Mouse (Mus musculus): ENCODE measurements around the gene Armc8.

Armc8 gene

DNA sequence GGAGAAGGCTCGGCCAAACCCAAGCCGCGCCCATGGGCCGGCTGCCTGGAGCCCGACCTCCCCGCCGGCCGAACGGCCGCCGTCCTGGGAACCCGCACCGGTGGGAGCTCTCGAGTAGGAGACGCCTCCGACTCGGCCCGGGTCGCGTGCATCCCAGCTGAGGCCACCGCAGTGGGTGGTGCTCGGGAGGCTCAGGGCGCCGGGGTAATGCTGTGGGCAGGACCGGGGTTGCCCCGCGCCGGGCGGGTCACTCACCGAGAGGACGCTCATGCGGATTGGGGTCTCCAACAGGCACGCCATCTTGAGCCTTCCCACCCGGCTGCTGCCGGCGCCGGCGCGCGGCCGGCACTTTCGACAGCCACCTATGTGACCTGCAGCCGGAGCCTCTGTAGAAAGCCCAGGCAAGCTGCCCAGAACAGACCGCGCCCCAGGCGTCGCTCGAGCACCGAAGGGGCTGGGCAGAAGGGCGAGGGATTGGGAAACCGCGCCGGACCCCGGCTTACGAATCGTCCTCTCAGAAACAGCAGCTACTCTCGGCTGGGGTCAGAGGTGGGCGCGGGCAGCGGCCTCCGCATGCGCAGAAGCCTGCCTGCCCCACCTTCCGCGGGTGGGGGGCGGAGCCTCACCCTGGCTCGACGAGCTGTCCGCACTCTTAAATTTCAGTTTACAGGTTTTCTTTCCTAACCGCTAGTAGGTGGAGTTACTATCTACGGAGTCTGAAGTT lies at the start of gene Armc8:
Gene Armc8, minus strand, starts transcription at position 553 of the 724 bp plus-strand sequence.
- TF ChIP-seq GATA4 (IDR thresholded peaks at IDR 0.05; ENCODE audit: insufficient replicate concordance, low read length): peak; percentile 16; the same call in 1 of the 2 replicates

DNA sequence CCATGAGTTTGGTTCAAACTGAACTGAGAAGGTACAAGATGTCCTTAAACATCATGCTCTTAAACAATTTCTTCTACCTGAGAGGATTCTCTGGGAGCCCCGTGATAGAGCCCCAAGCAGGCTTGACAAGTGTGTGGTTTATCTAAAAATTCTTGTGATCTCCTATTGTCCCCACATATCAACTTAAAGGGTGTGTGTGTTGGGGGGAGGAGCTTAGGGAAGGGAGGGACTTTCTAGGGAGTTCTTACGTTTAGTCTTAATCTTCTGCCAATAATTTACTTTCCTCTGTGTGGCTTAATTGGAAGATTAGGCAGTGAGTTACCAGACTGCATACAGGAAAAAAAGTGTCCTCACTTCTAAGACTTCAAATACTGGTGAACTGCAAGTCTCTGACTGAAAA lies 43.5 kb upstream of the Armc8 start, which contains the start of gene A4gnt:
Gene A4gnt, plus strand, starts transcription at position 301 of the 400 bp plus-strand sequence.
- TF ChIP-seq GATA4 (IDR thresholded peaks at IDR 0.05; ENCODE audit: insufficient replicate concordance, low read length): no peak

DNA sequence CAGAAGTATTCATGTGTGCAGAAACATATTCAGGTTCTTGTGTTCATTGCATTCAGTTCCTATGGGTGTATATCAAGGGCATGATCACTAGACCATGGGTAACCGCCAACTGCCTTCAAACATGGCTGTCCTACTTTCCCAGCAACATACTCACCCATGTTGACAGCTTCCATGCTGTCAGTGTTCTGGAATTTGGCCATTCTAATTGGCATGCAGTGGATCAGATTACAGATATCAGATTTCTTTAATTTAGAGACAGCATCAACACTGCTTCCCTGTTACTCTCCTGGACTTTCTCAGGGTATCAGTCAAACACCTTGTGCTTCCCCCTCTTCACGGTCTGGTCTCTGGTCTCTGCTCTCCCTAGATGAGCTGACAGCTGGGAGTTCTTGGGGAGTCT lies 34.9 kb upstream of the Armc8 start:
- TF ChIP-seq GATA4 (IDR thresholded peaks at IDR 0.05; ENCODE audit: insufficient replicate concordance, low read length): no peak

DNA sequence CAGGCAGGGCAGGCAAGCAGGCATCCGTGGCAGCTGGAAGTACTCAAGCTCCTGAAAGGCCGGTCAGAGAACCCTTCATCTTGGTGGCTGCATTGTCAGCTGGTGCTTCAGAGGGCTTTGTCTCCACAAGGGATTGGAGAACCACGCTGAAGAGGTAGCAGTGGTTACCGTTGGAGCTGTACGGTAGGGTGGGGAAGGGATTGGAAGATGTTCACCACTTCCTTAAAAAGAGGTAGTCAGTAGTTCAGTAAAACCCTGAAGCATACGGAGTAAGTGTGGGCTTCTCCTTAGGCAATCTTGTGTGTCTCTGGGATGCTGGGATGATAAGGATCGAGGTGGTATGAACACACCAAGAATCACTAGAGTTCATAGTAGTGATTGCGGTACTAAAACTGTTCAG lies 22.4 kb upstream of the Armc8 start:
- no peak for TF ChIP-seq GATA4 (IDR thresholded peaks at IDR 0.05; ENCODE audit: insufficient replicate concordance, low read length)

DNA sequence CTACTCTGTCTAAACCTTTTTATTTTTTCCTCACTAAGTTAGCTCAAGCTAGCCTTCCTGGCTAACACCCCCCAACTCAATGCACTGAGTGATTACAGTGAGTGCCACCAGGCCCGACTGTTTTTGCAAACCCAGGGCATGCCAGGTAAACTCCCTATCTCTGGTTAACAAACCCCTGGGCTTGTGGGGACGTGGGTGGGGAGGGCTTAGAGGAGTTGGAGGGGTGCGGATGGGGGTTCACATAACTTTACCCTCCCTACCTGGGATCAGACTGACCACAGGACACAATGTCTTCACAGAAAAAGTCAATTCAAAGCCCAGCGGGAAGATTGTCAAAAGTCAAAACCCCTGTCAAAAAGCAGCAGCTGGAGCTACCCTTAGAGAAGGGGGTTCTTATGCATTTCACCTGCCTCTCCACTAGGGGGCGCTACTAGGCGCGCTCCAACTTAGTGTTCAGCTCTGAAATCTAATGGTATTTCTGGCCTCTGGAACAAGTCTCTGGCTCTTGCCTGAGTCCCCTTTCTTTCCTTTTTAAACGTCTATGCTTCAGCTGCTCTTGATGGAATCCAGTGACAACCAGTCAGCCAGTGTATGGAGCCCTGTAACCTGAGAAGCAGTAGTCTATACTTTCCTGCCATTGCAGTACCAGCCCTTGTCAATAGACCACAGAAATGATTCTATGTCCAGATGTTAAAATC lies 19.0 kb upstream of the Armc8 start:
- no peak for TF ChIP-seq GATA4 (IDR thresholded peaks at IDR 0.05; ENCODE audit: insufficient replicate concordance, low read length)

DNA sequence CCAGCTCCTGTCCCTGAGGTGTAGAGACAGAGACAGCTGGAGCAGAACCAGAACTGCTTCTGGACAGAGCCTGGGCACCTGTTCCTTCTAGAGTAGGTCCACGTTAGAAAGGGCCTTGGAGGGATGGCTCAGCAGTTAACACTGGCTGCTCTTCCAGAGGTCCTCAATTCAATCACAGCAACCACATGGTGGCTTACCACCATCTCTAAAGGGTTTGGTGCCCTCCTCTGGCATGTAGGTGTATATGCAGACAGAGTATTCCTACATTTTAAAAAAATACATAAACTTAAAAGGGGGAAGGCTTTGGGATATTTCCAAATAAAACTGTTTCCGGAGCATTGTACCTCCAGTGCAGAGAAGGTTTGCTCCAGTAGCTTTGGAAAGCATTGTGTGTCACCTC lies 12.0 kb upstream of the Armc8 start:
- no peak for TF ChIP-seq GATA4 (IDR thresholded peaks at IDR 0.05; ENCODE audit: insufficient replicate concordance, low read length)

DNA sequence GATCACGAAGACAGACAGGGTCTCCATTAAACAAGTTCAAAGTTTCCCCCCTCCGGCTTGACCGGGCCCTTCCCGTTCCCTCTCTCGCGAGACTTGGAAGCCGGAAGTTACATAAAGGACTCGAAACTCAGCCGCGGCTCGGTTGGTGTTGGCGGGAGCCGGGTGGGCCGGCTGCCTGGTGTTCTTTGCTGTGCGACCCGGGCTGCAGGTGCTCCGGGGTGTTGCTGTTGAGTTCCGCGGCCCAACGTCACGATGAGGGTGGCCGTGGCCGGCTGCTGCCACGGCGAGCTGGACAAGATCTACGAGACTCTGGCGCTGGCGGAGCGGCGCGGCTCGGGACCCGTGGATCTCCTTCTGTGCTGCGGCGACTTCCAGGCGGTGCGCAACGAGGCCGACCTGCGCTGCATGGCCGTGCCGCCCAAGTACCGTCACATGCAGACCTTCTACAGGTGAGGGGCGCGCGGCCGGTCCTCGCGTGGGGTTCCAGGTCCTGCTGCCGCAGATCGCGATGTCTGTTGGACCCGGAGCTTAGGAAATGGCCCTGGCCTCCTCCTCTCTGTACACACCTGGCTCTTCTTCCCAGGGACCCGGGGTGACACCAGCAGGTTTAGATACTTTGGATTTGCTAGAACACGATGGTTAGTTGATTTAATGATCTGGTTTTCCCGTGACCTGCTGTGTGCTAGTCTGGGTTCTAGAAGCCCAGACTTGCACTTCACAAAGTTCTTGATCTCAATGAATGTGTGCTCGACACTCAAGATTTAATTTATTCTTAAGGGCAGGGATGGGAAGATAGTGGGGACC lies 7.2 kb upstream of the Armc8 start, which contains the start of gene Dbr1:
Gene Dbr1, plus strand, starts transcription at position 123 of the 804 bp plus-strand sequence.
- no peak for TF ChIP-seq GATA4 (IDR thresholded peaks at IDR 0.05; ENCODE audit: insufficient replicate concordance, low read length)

DNA sequence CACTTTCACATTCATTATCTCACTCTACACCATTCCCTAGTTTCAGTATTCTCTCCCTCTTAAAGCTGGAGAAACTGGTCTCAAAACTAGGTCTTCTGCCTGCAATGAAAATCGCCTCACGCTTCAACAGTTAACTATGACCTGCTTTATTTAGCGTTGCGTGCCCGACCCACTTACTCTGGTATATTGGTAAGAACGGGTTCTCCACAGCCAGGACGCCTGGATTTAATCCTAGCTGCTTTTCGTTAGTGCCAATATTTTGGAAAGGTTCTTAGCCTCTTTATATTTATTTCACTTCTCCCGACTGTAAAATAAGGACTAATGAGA lies 335 bp upstream of the Armc8 start:
- no peak for TF ChIP-seq GATA4 (IDR thresholded peaks at IDR 0.05; ENCODE audit: insufficient replicate concordance, low read length)

DNA sequence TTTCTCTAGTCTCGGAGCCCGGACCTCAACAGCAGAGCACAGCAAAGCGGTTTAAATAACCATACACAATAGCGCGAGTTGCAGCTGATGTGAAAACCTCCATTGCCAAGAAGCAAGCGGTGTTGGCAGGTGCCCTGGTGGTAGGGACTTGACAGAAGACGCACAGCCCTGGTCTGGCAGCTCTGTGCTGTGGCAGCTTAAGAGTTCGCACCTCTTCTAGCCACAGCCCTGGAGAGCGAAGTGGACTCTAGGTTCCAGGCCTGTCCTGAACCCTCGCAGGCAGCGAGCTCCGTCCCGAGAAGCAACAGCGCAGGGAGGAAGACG lies 714 bp downstream of the Armc8 start:
- TF ChIP-seq GATA4 (IDR thresholded peaks at IDR 0.05; ENCODE audit: insufficient replicate concordance, low read length): no peak

DNA sequence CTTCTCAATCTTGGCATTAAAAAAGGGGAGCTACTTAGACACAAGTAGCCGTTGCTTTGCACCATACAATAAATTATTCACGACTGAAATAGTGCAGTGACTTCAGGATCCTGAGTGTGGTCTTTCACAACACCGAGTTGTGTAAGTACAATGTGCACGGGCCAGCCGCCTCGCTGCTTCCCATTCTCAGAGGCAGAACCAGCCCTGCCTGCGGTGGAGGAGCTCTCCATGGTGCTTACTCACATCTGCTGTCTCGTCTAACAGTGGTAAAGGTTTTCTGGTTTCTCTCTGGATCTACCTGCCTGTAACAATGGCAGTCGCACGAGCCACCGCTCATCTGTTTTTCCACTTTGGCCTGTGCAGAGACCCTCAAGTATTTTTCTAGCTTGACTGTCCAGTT lies 5.0 kb downstream of the Armc8 start:
- TF ChIP-seq GATA4 (IDR thresholded peaks at IDR 0.05; ENCODE audit: insufficient replicate concordance, low read length): no peak

DNA sequence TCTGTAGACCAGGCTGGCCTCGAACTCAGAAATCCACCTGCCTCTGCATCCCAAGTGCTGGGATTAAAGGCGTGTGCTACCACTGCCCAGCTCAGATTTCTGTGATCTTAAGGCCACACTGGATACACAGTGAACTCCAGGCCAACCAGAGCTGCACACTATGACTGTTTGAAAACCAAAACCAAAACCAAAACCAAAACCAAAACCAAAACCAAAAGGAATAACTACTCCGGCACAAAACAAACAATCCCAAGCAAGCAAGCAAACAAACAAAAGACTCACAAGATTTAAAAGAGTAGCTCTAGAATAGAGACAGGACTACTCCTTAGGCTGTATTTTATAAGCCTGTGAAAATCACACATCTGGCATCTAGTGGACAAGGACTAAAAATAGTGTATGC lies 8.3 kb downstream of the Armc8 start:
- no peak for TF ChIP-seq GATA4 (IDR thresholded peaks at IDR 0.05; ENCODE audit: insufficient replicate concordance, low read length)

DNA sequence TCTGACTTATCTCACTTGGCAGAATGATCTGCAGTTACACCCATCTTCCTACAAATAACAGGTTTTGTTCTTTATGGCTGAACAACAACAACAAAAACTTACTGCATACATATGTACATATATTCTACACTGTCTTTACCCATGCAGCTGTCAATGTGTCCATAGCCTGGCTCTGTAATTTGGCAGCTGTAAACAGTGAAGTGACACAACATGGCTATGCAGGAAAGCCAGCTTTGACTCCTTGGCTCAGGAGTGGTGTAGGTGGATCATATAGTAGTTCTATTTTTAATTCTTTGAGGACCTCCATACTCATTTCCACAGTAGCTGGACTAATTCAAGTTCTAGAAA lies 9.2 kb downstream of the Armc8 start:
- no peak for TF ChIP-seq GATA4 (IDR thresholded peaks at IDR 0.05; ENCODE audit: insufficient replicate concordance, low read length)

DNA sequence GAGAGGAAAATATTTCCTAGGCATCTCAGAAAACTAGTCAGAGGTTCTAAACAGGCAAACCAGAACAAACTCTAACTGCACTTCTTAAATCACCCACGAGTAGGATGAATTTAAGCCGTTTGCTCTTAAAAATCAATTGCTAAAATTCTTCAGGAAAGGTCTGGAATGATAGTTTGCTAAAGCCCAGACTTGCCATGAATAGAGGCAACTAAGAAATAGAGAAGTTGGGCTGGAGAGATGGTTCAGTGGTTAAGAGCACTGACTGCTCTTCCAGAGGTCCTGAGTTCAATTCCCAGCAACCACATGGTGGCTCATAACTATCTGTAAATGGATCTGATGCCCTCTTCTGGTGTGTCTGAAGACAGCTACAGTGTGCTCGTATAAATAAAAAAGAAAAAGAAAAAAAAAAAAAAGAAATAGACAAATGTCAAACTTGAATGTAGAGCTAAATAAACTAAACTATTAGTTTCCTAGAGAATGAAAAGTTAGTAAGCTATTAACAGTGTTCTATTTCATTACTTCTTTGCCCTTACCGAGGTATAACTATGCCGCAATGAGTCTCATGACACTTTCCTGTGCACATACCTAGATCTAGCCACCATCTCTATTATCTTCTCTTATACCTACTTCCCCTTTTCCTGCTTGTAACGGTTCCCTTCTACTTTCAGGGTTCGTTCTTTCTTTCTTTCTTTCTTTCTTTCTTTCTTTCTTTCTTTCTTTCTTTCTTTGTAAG lies 9.7 kb downstream of the Armc8 start:
- no peak for TF ChIP-seq GATA4 (IDR thresholded peaks at IDR 0.05; ENCODE audit: insufficient replicate concordance, low read length)

DNA sequence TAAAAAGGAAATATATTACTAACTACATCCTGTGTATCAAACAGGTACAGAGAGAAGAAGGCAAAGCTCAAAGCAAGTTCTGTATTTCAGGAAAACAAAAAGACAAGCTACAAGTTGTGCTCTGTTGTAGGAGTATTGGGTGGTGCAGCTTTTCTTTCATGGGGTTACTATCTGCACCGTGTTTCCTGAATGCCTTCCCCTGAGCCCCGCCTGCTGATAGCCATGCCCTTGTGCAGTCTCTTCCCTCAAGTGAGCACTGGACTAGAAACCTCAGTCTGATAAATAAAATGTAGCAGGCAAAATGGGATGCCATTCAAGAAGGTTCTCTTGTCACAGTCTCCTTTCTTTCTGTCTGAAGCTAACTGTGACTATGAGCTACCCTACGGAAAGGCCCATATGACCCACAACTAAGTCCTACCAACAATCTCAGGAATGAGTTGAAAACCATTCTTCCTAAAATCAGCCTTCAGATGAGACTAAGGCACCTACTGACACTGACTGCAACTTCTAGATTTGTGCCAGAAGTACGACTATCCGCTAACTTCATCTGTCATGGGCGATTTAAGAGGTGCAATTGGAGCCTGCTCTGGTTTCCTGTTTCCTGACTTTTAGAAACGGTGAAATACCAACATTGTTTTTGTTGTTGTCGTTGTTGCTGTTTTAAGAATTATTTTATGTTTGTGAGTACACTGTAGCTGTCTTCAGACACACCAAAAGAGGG lies 11.0 kb downstream of the Armc8 start:
- TF ChIP-seq GATA4 (IDR thresholded peaks at IDR 0.05; ENCODE audit: insufficient replicate concordance, low read length): no peak

DNA sequence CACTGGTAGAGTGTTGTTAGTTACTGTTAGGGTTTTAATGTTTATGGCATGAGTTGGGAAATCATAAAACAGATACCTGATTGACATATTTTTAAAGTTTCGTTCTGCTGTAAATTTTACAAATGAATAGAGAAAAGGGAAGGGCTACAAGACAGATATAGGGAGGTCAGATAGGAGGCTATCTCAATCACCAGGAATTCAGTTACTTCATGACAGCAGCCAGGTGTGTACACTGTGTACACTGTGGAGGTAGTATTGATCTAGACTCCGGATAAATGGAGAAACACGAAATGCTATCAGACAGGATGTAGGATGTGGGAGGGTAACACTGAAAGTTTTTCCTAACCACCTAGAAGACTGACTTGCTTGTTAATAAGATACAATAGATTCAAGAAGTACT lies 13.4 kb downstream of the Armc8 start:
- TF ChIP-seq GATA4 (IDR thresholded peaks at IDR 0.05; ENCODE audit: insufficient replicate concordance, low read length): no peak
